Mouse (Mus musculus) intestine, embryonic 16.5 days (tissue): ENCODE results near the gene P3h3. TPM values are rescaled to one million over a fixed set of nuclear protein-coding genes. Genes with fewer than 3 reads are reported as not detected.
"Not testable (repeated sequence)": the region's sequence is repeated elsewhere in the genome, so short reads cannot be mapped to it uniquely, and the experiment has no call there.

Experiments
- ATAC-seq: fragments of 200-750 bp; cut with Nextera tagmentation; 2 replicates; pipeline ENCODE4 v1.8.0; 2017; ENCODE audit warnings: moderate TSS enrichment, moderate library complexity
- H3K27ac ChIP-seq: fragments of 300-500 bp; sonication (generic); 2 replicates; pipeline ENCODE4 v1.5.1; 2014; ENCODE audit warnings: mild to moderate bottlenecking, low read length
- H3K27me3 ChIP-seq: fragments of 300-500 bp; sonication (generic); replicated peaks from 2 replicates; pipeline ENCODE4 v1.6.1; 2014; ENCODE audit warnings: low read length, control low read depth, mixed read lengths; ENCODE audit not compliant: control insufficient read depth, insufficient read depth
- H3K36me3 ChIP-seq: fragments of 300-500 bp; sonication (generic); 2 replicates; pipeline ENCODE4 v1.6.1; 2014; ENCODE audit warnings: low read length, control low read depth; ENCODE audit not compliant: control insufficient read depth, insufficient read depth
- H3K4me1 ChIP-seq: fragments of 300-500 bp; sonication (generic); 2 replicates; pipeline ENCODE4 v1.6.1; 2014; ENCODE audit warnings: low read length, control low read depth, mixed read lengths; ENCODE audit not compliant: control insufficient read depth, insufficient read depth
- H3K4me2 ChIP-seq: fragments of 300-500 bp; sonication (generic); 2 replicates; pipeline ENCODE4 v1.6.1; 2014; ENCODE audit warnings: low read depth, low read length, control low read depth
- H3K4me3 ChIP-seq: fragments of 300-500 bp; sonication (generic); 2 replicates; pipeline ENCODE4 v1.5.1; 2014; ENCODE audit warnings: mild to moderate bottlenecking, low read length
- H3K9ac ChIP-seq: fragments of 300-500 bp; sonication (generic); 2 replicates; pipeline ENCODE4 v1.6.1; 2014; ENCODE audit warnings: low read depth, low read length
- H3K9me3 ChIP-seq: fragments of 300-500 bp; sonication (generic); 2 replicates; pipeline ENCODE4 v1.6.1; 2016; ENCODE audit warnings: low read length, control low read depth; ENCODE audit not compliant: control insufficient read depth
- WGBS: fragments of 180-500 bp; shearing (Covaris S2); extraction: QIAGEN DNeasy Blood & Tissue Kit; methylation state at CpG from one replicate; pipeline ENCODE4 v1.1.7; 2014; 5-methylcytosine and 5-hydroxymethylcytosine counted together
- polyA plus RNA-seq: library from polyadenylated mRNA; unstranded; fragments of >200 nt; fragmentation: Nextera tagmentation; extraction: Ambion mirVana; gene quantifications from 2 replicates; pipeline ENCODE4 v1.2.1, GENCODE M21; 2015

The P3h3 gene
- polyA plus RNA-seq, 1 experiment from 2014 or later: 5.6 TPM

DNA sequence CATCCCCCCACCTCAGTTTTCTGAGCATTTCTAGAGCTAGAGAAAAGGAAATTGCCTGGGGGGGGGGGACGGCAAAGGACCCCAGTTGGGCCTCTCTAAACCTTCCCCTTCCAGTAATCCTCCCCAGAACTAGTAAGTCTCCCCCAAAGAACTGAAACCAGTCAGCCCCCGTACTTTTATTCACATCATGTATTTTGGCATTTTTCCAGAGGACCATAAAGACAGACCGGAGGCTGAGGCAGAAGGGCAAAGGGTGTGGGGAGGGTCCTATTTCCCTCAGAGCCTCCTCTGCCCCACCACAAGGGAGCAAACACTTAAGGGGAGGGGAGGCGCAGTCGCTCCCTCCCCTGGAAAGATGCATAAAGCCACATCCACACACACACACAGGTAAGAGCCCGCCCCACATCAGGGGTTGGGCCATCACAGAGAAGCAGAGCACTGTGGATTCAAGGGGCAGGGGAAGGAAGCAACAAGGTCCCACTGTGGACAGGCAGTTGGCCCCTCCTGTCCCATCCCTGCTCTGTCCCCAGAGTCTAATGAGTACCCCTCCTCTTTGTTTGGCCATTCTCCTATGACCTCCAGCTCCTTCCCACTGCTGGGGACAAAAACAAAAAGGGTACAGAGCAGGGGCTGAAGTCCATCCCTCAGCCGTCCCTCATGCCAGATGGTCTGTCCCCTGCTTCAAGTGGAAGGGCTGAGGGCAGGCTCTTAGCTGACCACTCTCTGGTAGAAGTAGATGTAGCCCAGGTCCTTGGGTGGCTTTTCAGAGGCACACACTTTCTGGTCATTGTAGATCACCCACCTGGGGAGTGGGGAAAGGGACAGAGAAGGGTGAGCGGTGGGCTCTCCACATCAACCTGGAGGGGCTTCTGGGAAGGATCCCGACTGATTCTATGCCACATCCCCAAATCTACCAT is 42.4 kb downstream of the P3h3 start:
- Histone ChIP-seq H3K4me3 (no peak overlapping the region; the same call in 1 of the 2 replicates), H3K27me3 (no peaks in the 10 kb centered on the region), H3K9me3 (no peaks in the 10 kb centered on the region), H3K4me2 (peak overlapping the region; percentile 63; the same call in 1 of the 2 replicates), H3K36me3 (peaks cover 25% of the 10 kb centered on the region), H3K4me1 (peaks cover 27% of the 10 kb centered on the region), H3K9ac (0 out of 2 replicates have a peak overlapping the region, but pooled peaks have one; percentile 40), H3K27ac (peak overlapping the region; percentile 31; the same call in 1 of the 2 replicates)
- 58% methylated on average over 9 of the region's 9 CpGs for WGBS
- ATAC-seq: no peak

DNA sequence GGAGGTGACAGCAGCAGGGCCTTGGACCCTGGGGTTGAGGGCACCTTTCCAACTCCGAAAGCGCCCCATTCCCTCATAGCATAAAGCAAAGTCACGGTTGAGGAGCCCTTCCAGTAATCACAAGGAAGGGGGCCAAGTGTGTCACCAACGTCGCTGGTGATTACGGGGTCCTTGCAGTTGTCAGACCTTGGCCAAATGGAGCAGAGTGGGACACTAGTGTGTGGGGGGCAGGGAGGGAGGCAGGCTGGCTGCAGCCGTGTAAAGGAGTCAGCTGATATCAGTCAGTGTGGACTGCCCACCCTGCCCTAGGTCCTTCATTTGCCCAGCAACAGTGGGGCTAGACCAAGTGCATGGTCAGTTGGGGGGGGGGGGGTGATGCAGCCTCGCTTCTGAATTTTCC is 43.1 kb downstream of the P3h3 start:
- Histone ChIP-seq H3K27ac (peak overlapping the region; percentile 97), H3K4me3 (peak overlapping the region; percentile 79), H3K9ac (peak overlapping the region; percentile 94), H3K36me3 (peaks cover 18% of the 10 kb centered on the region), H3K4me1 (peaks cover 33% of the 10 kb centered on the region), H3K9me3 (no peaks in the 10 kb centered on the region), H3K27me3 (no peaks in the 10 kb centered on the region), H3K4me2 (peak overlapping the region; percentile 63)
- ATAC-seq: peak; percentile 34
- WGBS: 31% methylated on average over 8 of the region's 8 CpGs

DNA sequence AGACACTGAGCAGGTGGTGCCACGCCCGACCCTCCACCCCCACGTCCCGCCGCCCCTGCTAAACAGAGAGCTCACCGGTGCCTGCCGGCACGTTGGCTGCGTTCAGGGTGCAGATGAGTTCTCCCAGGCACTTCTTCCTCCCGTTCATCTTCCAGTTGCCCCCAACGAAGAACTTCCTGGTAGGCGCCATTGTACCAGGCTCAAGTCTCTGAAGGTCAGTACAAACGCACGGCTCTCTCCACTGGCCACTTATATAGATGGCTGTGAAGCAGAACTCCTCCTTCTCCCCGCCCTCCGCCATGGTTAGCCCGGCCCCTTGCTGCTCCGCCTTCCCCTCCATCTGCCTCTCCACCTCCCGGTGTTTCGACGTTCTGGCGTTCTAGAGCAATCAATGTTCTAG is 43.6 kb downstream of the P3h3 start, which contains the start of gene Tpi1:
Gene Tpi1 (minus strand): TSS at position 364 of the 400 bp plus-strand sequence.
- peaks cover 14% of the 10 kb centered on the region; the same call in 1 of the 2 replicates for H3K36me3 ChIP-seq
- ATAC-seq: peak; percentile 87
- H3K9me3 ChIP-seq: no peaks in the 10 kb centered on the region
- WGBS: under 1% methylated on average over 22 of the region's 22 CpGs
- peak within 1 kb of the TSS; percentile 79 for H3K4me3 ChIP-seq
- H3K27ac ChIP-seq: peak within 1 kb of the TSS; percentile 97
- peak within 1 kb of the TSS; percentile 63 for H3K4me2 ChIP-seq
- peak within 1 kb of the TSS; percentile 94 for H3K9ac ChIP-seq
- H3K4me1 ChIP-seq: peaks cover 33% of the 10 kb centered on the region
- no peaks in the 10 kb centered on the region for H3K27me3 ChIP-seq

DNA sequence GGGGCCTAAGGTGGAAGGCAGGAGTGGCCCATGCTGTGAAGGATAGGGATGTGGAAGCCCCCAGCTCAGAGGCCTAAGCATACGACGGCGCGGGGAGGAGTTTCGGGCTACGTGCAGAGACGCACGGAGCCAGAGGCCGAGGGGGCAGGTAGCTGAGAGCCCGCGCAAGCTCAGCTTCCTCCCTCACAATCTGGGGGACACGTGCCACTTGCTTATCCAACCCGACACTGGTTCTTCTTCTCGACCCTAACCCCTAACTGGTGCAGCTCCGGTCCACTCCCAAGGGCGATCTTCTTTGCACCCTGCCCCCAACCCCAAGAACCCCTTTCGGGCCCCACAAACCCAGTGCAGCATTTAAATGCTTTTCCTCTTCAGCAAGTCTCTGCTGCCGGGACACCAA is 44.1 kb downstream of the P3h3 start:
- under 1% methylated on average over 18 of the region's 18 CpGs for WGBS
- Histone ChIP-seq H3K4me2 (peak overlapping the region; percentile 63), H3K9me3 (no peaks in the 10 kb centered on the region), H3K4me1 (peaks cover 33% of the 10 kb centered on the region), H3K9ac (peak overlapping the region; percentile 94), H3K4me3 (peak overlapping the region; percentile 79), H3K36me3 (peaks cover 14% of the 10 kb centered on the region; the same call in 1 of the 2 replicates), H3K27ac (peak overlapping the region; percentile 97), H3K27me3 (no peaks in the 10 kb centered on the region)
- peak; percentile 60 for ATAC-seq

DNA sequence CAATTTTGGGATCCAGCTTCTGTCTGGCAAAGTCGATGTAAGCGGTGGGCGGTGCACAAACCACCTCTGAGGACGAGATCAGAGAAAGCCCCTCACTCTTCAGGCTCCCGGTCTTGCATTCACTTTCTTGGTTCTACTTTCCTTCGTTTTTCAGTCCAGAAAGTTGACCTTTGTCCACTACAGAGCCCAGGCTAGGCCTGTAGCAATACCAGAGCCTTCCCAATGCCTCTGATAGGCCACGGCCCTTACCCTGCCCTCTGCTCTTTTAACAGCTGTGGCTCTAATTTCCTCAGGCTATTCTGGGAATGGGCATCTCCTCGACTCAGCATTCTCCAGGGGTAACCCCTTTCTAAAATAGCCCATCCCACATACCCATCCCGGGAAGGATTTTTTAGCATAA is 44.7 kb downstream of the P3h3 start:
- Histone ChIP-seq H3K9me3 (no peaks in the 10 kb centered on the region), H3K27me3 (no peaks in the 10 kb centered on the region), H3K36me3 (peaks cover 14% of the 10 kb centered on the region; the same call in 1 of the 2 replicates), H3K4me3 (peak overlapping the region; percentile 79), H3K27ac (peak overlapping the region; percentile 97), H3K9ac (peak overlapping the region; percentile 94), H3K4me2 (peak overlapping the region; percentile 63), H3K4me1 (peaks cover 35% of the 10 kb centered on the region)
- WGBS: 14% methylated on average over 9 of the region's 9 CpGs
- no peak for ATAC-seq

DNA sequence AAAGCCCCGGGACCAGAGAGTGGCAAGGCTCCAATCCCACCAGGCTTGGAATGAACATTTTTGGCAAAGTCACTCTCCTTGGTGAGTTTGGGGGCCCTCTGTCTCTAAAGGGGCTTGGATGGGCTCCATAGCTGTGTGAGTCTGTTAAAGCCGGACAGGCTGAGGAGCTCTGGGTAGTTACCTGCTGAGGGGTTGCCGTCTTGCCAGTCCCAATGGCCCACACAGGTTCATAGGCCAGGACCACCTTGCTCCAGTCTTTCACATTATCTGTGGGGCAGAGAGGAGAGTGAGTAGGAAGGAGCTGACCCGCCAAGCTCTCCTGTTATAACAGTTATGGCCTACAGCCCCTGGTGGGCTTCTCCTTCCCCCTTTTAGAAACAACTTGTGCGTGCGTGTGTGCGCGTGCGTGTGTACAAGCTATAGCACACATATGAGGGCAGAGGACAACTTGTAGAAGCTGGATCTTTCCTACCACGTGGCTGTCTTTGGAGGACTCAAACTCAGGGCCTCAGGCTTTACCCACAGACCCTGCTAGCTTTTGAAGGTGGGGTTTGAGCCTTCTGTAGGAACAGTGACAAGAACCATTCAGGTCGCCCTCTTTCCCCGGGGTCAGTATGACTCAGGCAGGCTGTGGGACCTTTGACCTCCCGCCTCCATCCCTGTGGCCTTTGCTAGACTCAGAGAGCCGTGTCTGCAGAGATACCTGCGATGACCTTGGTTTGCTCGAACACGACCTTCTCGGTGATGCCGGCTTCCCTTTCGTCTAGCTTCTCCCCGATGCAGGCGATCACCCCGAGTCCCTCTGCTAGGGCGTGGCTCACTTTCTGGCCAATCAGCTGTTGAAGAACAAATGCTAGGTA is 45.6 kb downstream of the P3h3 start:
- no peaks in the 10 kb centered on the region for H3K27me3 ChIP-seq
- H3K9ac ChIP-seq: peak overlapping the region; percentile 94
- H3K9me3 ChIP-seq: no peaks in the 10 kb centered on the region
- H3K36me3 ChIP-seq: peaks cover 8% of the 10 kb centered on the region; the same call in 1 of the 2 replicates
- H3K4me2 ChIP-seq: peak overlapping the region; percentile 63
- peak overlapping the region; percentile 97 for H3K27ac ChIP-seq
- peaks cover 40% of the 10 kb centered on the region for H3K4me1 ChIP-seq
- 67% methylated on average over 24 of the region's 24 CpGs for WGBS
- ATAC-seq: no peak
- H3K4me3 ChIP-seq: peak overlapping the region; percentile 79

DNA sequence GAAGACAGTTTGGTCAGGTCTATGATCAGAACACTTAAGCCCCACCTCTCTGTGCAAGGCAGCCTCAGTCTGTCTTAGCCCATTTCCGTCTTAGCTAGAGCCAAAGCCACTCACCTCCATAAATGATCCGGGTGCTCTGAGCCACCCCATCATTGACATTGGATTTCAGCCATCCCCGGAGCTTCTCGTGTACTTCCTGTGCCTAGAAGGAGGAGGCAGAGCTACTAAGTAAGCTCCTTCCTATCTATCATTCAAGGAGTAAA is 46.2 kb downstream of the P3h3 start:
- WGBS: 77% methylated on average over 4 of the region's 4 CpGs
- Histone ChIP-seq H3K9me3 (no peaks in the 10 kb centered on the region), H3K36me3 (peaks cover 3% of the 10 kb centered on the region; the same call in 1 of the 2 replicates), H3K4me1 (peaks cover 45% of the 10 kb centered on the region), H3K9ac (0 out of 2 replicates have a peak overlapping the region, but pooled peaks have one; percentile 27), H3K27me3 (no peaks in the 10 kb centered on the region), H3K4me2 (no peak overlapping the region), H3K4me3 (no peak overlapping the region), H3K27ac (no peak overlapping the region)
- ATAC-seq: no peak

DNA sequence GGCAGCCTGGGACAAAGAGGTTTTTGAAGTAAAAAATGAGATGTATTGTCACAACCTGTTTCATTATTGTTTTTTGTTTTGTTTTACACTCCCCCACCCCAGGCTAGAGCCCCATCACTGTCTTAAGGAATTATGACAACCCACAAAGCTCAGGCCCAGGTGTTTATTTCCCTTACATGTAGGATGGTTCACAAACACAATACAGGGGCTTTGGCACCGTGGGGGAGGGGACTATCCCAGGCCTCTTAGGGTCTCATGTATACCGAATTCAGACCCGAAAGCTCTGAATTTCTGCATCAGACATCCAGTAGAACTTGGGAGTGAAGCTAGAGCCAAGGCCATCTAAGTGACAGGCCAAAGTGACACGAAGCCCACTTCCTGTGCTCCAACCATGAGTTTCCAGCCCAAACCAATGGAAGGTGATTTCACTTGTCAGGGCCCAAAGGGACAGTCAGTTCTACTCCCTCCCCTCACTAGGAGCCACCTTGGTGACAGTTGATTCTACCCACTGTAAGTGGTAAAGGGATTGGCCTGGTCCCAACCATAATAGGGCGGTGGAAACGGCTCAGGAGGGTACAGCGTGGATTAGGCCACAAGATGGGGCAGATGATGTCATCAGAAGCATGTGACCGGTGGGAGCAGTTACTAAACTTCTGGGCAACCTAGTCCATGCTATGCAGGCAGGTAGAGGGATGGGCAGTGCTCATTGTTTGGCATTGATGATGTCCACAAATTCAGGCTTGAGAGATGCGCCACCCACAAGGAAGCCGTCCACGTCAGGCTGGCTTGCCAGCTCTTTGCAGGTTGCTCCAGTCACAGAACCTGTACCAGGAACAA is 46.8 kb downstream of the P3h3 start:
- not testable (repeated sequence) for H3K36me3 ChIP-seq, H3K9ac ChIP-seq, H3K27me3 ChIP-seq, ATAC-seq, H3K4me3 ChIP-seq, H3K9me3 ChIP-seq, H3K27ac ChIP-seq
- 79% methylated on average over 11 of the region's 11 CpGs for WGBS
- Histone ChIP-seq H3K4me2 (0 out of 2 replicates have a peak overlapping the region, but pooled peaks have one; percentile 74), H3K4me1 (peaks cover 47% of the 10 kb centered on the region)
